Mouse (Mus musculus) heart, postnatal 14 days (tissue): ENCODE results near the gene Trip4. TPM values are rescaled to one million over a fixed set of nuclear protein-coding genes. Genes with fewer than 3 reads are reported as not detected.
A peak's percentile ranks its signal among the peaks of the same experiment; 100 is the strongest.
"Not testable (repeated sequence)": the region's sequence is repeated elsewhere in the genome, so short reads cannot be mapped to it uniquely, and the experiment has no call there.

Experiments used
- DNase-seq, 2 experiments: peaks; one replicate each; pipeline ENCODE4 v3.0.0; 2021 to 2022
- intact Hi-C: fragments of 180-260 bp; cut with DNase I; formaldehyde crosslinking; loops from one replicate; pipeline ENCODE4 v1.15.1; 2025
- total RNA-seq, 2 experiments: library from RNA; stranded (reverse); gene quantifications; 2 replicates each; pipeline ENCODE4 v1.2.3; 2021

Gene Trip4
- total RNA-seq, 2 experiments from 2014 or later = 18.9 to 19.0 TPM

- intact Hi-C loops = no loop called here
- DNase-seq = no peak
Observed at GRCm38 (mm10) chr9:65807818-65808217, 100.8 kb downstream of the Trip4 start.

GRCm38 (mm10) chr9:65807251-65807650, 101.3 kb downstream of the Trip4 start:
- intact Hi-C loops = no loop called here
- peak in 1 of 2 experiments; percentile 35 for DNase-seq

GRCm38 (mm10) chr9:65799770-65800169, 108.8 kb downstream of the Trip4 start:
- no peak for DNase-seq
- intact Hi-C loops = no loop called here

- DNase-seq = no peak
- intact Hi-C loops = no loop called here
Observed at GRCm38 (mm10) chr9:65795651-65796050, 112.9 kb downstream of the Trip4 start.

GRCm38 (mm10) chr9:65794313-65794712, 114.3 kb downstream of the Trip4 start:
- DNase-seq = no peak
- intact Hi-C loops = no loop called here

- no peak for DNase-seq
- intact Hi-C loops = no loop called here
Observed at GRCm38 (mm10) chr9:65793506-65793905, 115.1 kb downstream of the Trip4 start.

GRCm38 (mm10) chr9:65793086-65793485, 115.5 kb downstream of the Trip4 start:
- intact Hi-C loops = no loop called here
- no peak for DNase-seq

GRCm38 (mm10) chr9:65791846-65792245, 116.7 kb downstream of the Trip4 start:
- DNase-seq = no peak
- intact Hi-C loops = no loop called here

- DNase-seq = no peak
- intact Hi-C loops = no loop called here
Observed at GRCm38 (mm10) chr9:65791106-65791505, 117.5 kb downstream of the Trip4 start.

GRCm38 (mm10) chr9:65789788-65790187, 118.8 kb downstream of the Trip4 start:
- intact Hi-C loops = no loop called here
- DNase-seq = no peak

- intact Hi-C loops = no loop called here
Observed at GRCm38 (mm10) chr9:65788556-65788955, 120.0 kb downstream of the Trip4 start.

GRCm38 (mm10) chr9:65787829-65788344, 120.7 kb downstream of the Trip4 start:
- intact Hi-C loops = no loop called here
- no peak for DNase-seq

More at GRCm38 (mm10) chr9:65788556-65788955, 120.0 kb downstream of the Trip4 start:
- DNase-seq = no peak

- peak; percentile 22 to 39 for DNase-seq
- intact Hi-C loops = no loop called here
Observed at GRCm38 (mm10) chr9:65786885-65787787, 121.5 kb downstream of the Trip4 start.

GRCm38 (mm10) chr9:65785772-65786368, 122.7 kb downstream of the Trip4 start:
- intact Hi-C loops = no loop called here
- DNase-seq = no peak

GRCm38 (mm10) chr9:65779619-65780018, 129.0 kb downstream of the Trip4 start:
- intact Hi-C loops = not testable (repeated sequence)

More at GRCm38 (mm10) chr9:65779619-65780018, 129.0 kb downstream of the Trip4 start:
- DNase-seq = not testable (repeated sequence)

Other genes with a start within 250 kb of the Trip4 start
- gene Oaz2, start 240.8 kb downstream of the Trip4 start, total RNA-seq = 100 to 1,000 TPM; 265 to 267 TPM
- gene Zfp609, start 81.2 kb downstream of the Trip4 start, total RNA-seq = 10 to 100 TPM; 27.5 to 28.3 TPM
- 1 to 10 TPM; 3.8 to 8.1 TPM for gene Pclaf, start 18.6 kb downstream of the Trip4 start, total RNA-seq
- gene Csnk1g1, start 130 bp upstream of the Trip4 start, total RNA-seq = 10 to 100 TPM; 12.4 to 13.7 TPM
- 100 to 1,000 TPM; 184 to 201 TPM for gene Ppib, start 151.4 kb upstream of the Trip4 start, total RNA-seq
- 1 to 10 TPM in 1 of 2 experiments, under 1 TPM in 1; 0.90 to 1.0 TPM for gene Snx22, start 160.9 kb upstream of the Trip4 start, total RNA-seq
- gene Snx1, start 217.8 kb upstream of the Trip4 start, total RNA-seq = 10 to 100 TPM; 34.1 to 34.4 TPM
- 10 to 100 TPM; 59.4 to 69.3 TPM for gene Ciao2a, start 217.8 kb upstream of the Trip4 start, total RNA-seq
- gene Dapk2, start 249.4 kb upstream of the Trip4 start, total RNA-seq = 1 to 10 TPM; 6.0 to 6.5 TPM